Mouse (Mus musculus): ENCODE data around the gene Mkln1. TPM values are rescaled to one million over a fixed set of nuclear protein-coding genes. Genes with fewer than 3 reads are reported as not detected.

Gene Mkln1
- 50.7 and 96.3 TPM in 2 replicates for polyA plus RNA-seq (2011; ENCODE audit: insufficient read depth, insufficient read length, low replicate concordance, missing spikeins)

DNA sequence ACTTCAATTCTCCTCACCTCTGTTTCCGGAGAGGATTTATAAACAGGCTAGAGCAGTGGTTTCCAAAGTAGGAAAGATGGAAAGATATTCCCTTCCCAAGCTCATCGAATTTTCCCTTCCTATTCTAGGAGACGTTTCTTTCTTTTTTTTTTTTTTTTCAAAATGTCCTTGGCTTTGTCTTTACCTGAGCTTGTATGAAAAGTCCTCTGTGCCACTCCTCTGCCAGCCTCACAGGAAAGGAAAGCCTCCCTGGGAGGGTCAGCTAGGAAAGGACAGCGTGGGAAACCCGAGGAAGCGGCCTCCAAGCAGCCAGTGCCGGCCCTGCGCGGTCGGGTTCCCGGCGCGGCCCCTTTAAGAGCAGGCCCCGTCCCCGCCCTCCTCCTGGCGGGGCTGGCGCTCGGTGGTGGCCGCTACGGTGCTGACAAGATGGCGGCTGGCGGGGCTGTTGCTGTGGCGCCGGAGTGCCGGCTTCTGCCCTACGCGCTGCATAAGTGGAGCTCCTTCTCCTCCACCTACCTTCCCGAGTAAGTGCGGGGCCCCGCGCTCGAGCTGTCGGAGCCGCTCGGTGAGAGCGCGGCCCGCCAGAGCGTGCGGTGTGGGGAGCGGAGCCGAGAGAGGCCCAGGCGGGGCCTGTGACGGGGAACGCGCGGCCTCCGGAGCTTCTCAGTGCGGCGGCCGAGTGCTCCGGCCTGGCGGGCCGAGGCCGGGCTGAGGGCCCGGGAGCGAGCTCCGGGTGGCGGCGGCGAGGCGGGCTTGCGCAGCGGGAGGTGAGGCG is at the start of gene Mkln1:
TSS of gene Mkln1 (plus strand) at position 305 of the 775 bp plus-strand sequence.
- Histone ChIP-seq H3K4me3 (replicated peaks; ENCODE audit: control insufficient read depth, low read depth, low read length) (peak within 1 kb of the TSS; percentile 88), H3K4me1 (ENCODE audit: control insufficient read depth, insufficient read depth, low read length) (peaks cover 4% of the 10 kb centered on the region), H3K27ac (ENCODE audit: control insufficient read depth, insufficient read depth, low read depth, low read length, poor library complexity) (peak within 1 kb of the TSS; percentile 93)
- no peak for TF ChIP-seq CTCF (IDR thresholded peaks at IDR 0.05; ENCODE audit: control insufficient read depth, insufficient read depth, low read length)
- peak; percentile 81 for TF ChIP-seq POLR2A (IDR thresholded peaks at IDR 0.05; ENCODE audit: borderline replicate concordance, control insufficient read depth, low read depth, low read length)
- WGBS: under 1% methylated on average over 65 of the region's 65 CpGs

DNA sequence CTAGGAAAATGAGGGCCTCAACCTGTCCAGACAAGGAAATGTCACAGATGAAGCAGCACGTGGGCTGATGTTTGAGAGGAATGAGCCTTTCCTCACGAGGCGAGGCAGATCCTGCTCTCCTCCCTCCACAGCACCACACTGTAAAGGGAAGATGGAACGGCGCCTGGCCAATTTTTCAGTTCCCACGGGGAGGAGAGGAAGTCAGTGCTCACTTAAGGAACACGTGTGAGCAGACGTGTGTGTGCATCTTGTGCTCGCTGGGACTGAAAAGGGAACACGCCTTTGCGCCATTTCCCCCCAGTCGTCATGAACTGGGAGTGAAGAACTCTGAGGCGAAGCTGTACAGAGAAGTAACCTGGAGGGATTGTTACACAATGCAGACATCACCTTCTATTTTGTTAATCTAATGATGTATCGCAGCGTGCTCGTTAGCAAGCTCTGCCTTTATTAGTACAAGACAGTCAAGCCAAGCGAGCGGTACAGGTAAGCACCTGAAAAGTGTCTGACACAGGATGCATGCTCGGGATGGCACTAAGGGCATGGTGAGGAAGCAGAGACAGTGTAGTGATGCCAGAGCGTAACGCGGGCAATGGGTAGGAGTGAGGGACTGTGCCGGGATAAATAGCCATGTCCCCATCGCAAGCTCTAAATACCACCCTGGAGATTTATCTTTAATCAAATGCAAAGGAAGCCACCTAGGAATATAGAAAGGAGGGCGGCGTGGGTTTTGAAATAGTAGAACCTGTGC is 41.9 kb upstream of the Mkln1 start:
- H3K27ac ChIP-seq (ENCODE audit: control insufficient read depth, insufficient read depth, low read depth, low read length, poor library complexity): no peak overlapping the region
- H3K4me3 ChIP-seq (replicated peaks; ENCODE audit: control insufficient read depth, low read depth, low read length): no peak overlapping the region
- no peak for TF ChIP-seq POLR2A (IDR thresholded peaks at IDR 0.05; ENCODE audit: borderline replicate concordance, control insufficient read depth, low read depth, low read length)
- no peak for TF ChIP-seq CTCF (IDR thresholded peaks at IDR 0.05; ENCODE audit: control insufficient read depth, insufficient read depth, low read length)
- no peaks in the 10 kb centered on the region for H3K4me1 ChIP-seq (ENCODE audit: control insufficient read depth, insufficient read depth, low read length)
- 71% methylated on average over 26 of the region's 26 CpGs for WGBS

DNA sequence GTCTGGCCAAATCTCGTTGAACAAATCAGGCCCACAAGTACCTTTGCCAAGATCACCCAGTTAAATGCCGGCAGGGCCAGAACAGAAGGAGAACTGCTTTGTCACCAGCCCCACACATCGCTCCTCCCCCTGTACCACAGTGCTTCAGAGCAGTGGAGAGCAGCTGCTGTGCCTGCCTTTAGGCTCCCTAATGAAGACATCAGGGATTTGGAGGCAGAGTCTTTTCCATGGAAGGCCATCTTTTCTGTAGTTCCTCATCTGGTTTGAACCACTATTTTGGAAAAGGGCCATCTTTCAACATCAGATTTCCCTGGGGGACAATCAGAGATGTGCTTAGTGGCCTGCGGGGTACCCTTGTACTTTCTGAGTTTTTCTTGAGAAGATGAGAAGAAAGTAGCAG is 41.2 kb upstream of the Mkln1 start:
- H3K4me3 ChIP-seq (replicated peaks; ENCODE audit: control insufficient read depth, low read depth, low read length): no peak overlapping the region
- no peak overlapping the region for H3K27ac ChIP-seq (ENCODE audit: control insufficient read depth, insufficient read depth, low read depth, low read length, poor library complexity)
- TF ChIP-seq CTCF (IDR thresholded peaks at IDR 0.05; ENCODE audit: control insufficient read depth, insufficient read depth, low read length): no peak
- TF ChIP-seq POLR2A (IDR thresholded peaks at IDR 0.05; ENCODE audit: borderline replicate concordance, control insufficient read depth, low read depth, low read length): no peak
- 52% methylated on average over 4 of the region's 4 CpGs for WGBS
- H3K4me1 ChIP-seq (ENCODE audit: control insufficient read depth, insufficient read depth, low read length): no peaks in the 10 kb centered on the region

DNA sequence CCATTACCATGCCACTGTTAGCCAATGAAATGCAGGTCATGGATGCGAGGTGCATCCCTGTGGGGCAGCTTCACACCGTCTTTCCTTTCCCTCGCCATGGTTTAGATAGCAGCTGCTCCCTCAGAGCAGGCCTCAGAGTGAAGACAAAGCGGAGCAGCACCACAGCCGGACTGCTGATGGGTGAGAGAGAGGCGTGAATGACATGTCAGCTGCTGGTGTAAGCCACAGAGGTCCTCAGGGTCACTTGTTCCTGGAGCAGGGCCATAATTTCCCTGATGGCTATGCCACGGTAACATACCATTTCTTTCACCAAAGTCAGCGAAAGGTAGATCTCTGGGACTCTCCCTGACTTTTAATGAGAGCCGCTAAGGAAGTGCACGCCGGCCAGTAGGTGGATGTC is 35.9 kb upstream of the Mkln1 start:
- WGBS: 81% methylated on average over 11 of the region's 11 CpGs

DNA sequence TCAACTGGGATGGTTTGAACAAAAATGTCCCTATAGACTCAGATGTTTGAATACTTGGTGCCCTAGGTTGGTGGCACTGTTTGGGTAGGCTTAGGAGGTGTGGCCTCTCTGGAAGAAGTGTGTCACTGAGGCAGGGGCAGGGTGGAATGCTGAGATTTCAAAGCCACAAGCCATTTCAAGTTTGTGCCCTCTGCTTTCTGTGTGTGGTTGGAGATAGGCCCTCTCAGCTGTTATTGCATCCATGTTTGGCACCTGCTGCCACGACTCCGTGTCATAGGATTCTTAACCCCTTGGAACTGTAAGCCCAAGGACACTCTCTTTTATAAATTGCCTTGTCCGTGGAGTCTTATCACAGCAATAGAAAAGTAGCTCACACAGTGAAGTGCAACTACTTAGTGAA is 34.1 kb upstream of the Mkln1 start:
- H3K4me3 ChIP-seq (replicated peaks; ENCODE audit: control insufficient read depth, low read depth, low read length): no peak overlapping the region
- no peak for TF ChIP-seq POLR2A (IDR thresholded peaks at IDR 0.05; ENCODE audit: borderline replicate concordance, control insufficient read depth, low read depth, low read length)
- H3K27ac ChIP-seq (ENCODE audit: control insufficient read depth, insufficient read depth, low read depth, low read length, poor library complexity): no peak overlapping the region
- WGBS: 89% methylated on average over 3 of the region's 3 CpGs
- no peaks in the 10 kb centered on the region; the same call in 1 of the 2 replicates for H3K4me1 ChIP-seq (ENCODE audit: control insufficient read depth, insufficient read depth, low read length)

More for the DNA sequence above, 35.9 kb upstream of the Mkln1 start:
- Histone ChIP-seq H3K4me3 (replicated peaks; ENCODE audit: control insufficient read depth, low read depth, low read length) (no peak overlapping the region), H3K4me1 (ENCODE audit: control insufficient read depth, insufficient read depth, low read length) (no peaks in the 10 kb centered on the region; the same call in 1 of the 2 replicates), H3K27ac (ENCODE audit: control insufficient read depth, insufficient read depth, low read depth, low read length, poor library complexity) (no peak overlapping the region)
- no peak for TF ChIP-seq POLR2A (IDR thresholded peaks at IDR 0.05; ENCODE audit: borderline replicate concordance, control insufficient read depth, low read depth, low read length)
- no peak for TF ChIP-seq CTCF (IDR thresholded peaks at IDR 0.05; ENCODE audit: control insufficient read depth, insufficient read depth, low read length)

DNA sequence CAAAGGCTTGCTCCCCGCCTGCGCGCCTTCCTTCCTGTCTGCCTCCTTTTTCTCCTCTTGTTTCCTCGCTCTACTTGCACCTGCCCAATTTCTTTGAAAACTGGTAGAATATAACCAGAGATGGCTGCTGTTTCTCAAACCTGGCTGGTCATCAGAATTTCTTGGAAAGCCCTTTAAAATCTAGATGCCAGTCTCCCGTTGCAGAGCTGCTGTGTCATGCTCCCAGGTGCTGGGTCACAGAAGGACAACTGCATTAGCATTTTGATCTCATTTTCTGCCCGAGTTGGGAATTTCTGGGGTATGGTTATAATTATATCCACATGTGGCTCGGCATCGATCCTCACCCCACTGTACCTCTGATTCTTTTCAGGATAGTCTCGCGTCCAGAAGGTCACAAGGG is 30.6 kb upstream of the Mkln1 start:
- Histone ChIP-seq H3K4me1 (ENCODE audit: control insufficient read depth, insufficient read depth, low read length) (no peaks in the 10 kb centered on the region), H3K4me3 (replicated peaks; ENCODE audit: control insufficient read depth, low read depth, low read length) (no peak overlapping the region), H3K27ac (ENCODE audit: control insufficient read depth, insufficient read depth, low read depth, low read length, poor library complexity) (no peak overlapping the region)
- TF ChIP-seq CTCF (IDR thresholded peaks at IDR 0.05; ENCODE audit: control insufficient read depth, insufficient read depth, low read length) (no peak), POLR2A (IDR thresholded peaks at IDR 0.05; ENCODE audit: borderline replicate concordance, control insufficient read depth, low read depth, low read length) (no peak)
- WGBS: 74% methylated on average over 10 of the region's 10 CpGs

DNA sequence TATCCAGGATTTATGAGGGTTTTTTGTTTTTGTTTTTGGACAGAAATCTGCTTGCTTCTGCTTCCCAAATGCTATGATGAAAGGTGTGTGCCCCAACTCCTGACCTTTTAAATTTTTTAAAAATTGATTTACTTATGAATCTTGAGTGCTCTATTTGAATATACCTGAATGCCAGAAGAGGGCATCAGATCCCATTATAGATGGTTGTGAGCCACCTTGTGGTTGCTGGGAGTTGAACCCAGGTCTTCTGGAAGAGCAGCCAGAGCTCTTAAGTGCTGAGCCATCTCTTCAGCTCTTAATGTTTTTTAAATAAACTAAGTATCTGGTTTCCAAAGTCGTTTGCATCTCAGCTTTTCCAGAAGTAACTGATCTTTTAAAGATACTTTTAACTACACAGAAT is 30.0 kb upstream of the Mkln1 start:
- H3K27ac ChIP-seq (ENCODE audit: control insufficient read depth, insufficient read depth, low read depth, low read length, poor library complexity): no peak overlapping the region
- 82% methylated on average over 1 of the region's 1 CpGs for WGBS
- H3K4me1 ChIP-seq (ENCODE audit: control insufficient read depth, insufficient read depth, low read length): no peaks in the 10 kb centered on the region
- TF ChIP-seq POLR2A (IDR thresholded peaks at IDR 0.05; ENCODE audit: borderline replicate concordance, control insufficient read depth, low read depth, low read length) (no peak), CTCF (IDR thresholded peaks at IDR 0.05; ENCODE audit: control insufficient read depth, insufficient read depth, low read length) (no peak)
- H3K4me3 ChIP-seq (replicated peaks; ENCODE audit: control insufficient read depth, low read depth, low read length): no peak overlapping the region

DNA sequence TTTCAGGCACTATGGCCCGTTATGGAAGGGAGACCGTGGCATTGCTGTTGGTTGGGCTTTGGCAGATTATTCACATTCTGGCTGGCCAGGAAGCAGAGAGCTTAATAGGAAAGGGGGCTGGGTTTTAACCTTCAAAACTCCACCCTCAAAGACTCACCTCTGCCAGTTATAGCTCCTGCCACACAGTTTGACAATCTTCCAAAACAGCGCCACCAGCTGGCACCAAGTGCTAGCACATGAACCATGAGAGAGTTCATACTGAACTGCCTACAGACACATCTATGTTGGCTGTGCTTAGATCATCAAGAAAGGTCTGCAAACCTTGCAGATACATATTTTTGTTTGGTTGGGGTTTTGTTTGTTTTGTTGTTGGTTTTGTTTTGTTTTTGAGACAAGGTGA is 28.7 kb upstream of the Mkln1 start:
- Histone ChIP-seq H3K27ac (ENCODE audit: control insufficient read depth, insufficient read depth, low read depth, low read length, poor library complexity) (no peak overlapping the region), H3K4me3 (replicated peaks; ENCODE audit: control insufficient read depth, low read depth, low read length) (no peak overlapping the region), H3K4me1 (ENCODE audit: control insufficient read depth, insufficient read depth, low read length) (no peaks in the 10 kb centered on the region)
- TF ChIP-seq CTCF (IDR thresholded peaks at IDR 0.05; ENCODE audit: control insufficient read depth, insufficient read depth, low read length) (peak; percentile 18; the same call in 1 of the 2 replicates), POLR2A (IDR thresholded peaks at IDR 0.05; ENCODE audit: borderline replicate concordance, control insufficient read depth, low read depth, low read length) (no peak)
- WGBS: 84% methylated on average over 3 of the region's 3 CpGs

Measured in bone marrow, adult 2 months (tissue).